Mouse (Mus musculus): ENCODE measurements at regions not wholly inside any gene's neighbourhood (a gene's known extent, or its start where the extent isn't known, plus 50 kb on each side); places are given as distances from the start of the nearest gene placed in this dataset.
"Not testable (repeated sequence)": the region's sequence is repeated elsewhere in the genome, so short reads cannot be mapped to it uniquely, and the experiment has no call there.

GRCm38 (mm10) chr5:91822844-91823576, 139.9 kb downstream of the Rchy1 start:
- no peak for DNase-seq

DNA sequence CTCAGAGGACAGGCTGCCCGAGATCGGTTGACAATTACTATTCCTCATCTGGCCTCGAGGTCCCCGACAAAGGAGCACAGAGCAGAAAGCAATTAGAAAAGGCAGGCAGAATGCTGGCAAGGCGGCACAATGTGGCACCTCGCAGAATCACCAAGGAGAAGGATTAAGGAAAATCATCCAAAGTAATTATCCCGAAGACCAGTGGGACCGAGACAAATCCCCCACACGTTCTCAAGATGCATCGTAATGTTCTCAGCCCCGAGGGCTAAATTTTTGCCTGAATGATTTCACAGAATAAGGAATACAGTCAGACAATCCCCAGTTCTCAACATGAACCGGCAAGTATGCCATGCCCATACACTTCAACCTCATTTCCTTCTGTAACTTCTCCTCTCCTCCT, 144.1 kb downstream of the Rchy1 start:
- no peak for DNase-seq

GRCm38 (mm10) chr5:91818195-91818594, 144.7 kb downstream of the Rchy1 start:
- DNase-seq = no peak

GRCm38 (mm10) chr5:91816376-91816950, 146.4 kb downstream of the Rchy1 start:
- no peak for DNase-seq

DNA sequence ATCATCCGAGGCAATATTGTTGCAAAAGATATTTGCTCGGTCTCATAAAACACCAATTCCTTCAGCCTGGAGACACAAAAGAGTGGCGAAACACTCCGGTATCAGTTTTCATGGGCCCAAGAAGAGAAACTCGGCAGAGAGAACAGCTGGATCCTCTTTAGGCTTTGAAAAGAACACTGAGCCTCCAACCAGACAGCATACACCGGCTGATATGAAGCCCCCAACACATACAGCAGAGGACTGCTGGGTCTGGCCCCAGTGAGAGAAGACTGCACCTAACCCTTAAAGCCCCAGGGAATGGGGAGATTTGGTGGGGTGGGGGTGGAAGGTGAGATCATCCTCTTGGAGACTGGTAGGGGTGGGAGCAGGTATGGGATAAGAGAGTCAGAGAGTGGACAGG, 147.9 kb downstream of the Rchy1 start:
- DNase-seq = peak; percentile 10

GRCm38 (mm10) chr5:91814417-91814762, 148.5 kb downstream of the Rchy1 start:
- DNase-seq = peak; percentile 47

- no peak for DNase-seq
These were observed 149.1 kb downstream of the Rchy1 start for GRCm38 (mm10) chr5:91813547-91814416.

GRCm38 (mm10) chr5:91807070-91808065, 155.5 kb downstream of the Rchy1 start:
- DNase-seq = peak; percentile 29

DNA sequence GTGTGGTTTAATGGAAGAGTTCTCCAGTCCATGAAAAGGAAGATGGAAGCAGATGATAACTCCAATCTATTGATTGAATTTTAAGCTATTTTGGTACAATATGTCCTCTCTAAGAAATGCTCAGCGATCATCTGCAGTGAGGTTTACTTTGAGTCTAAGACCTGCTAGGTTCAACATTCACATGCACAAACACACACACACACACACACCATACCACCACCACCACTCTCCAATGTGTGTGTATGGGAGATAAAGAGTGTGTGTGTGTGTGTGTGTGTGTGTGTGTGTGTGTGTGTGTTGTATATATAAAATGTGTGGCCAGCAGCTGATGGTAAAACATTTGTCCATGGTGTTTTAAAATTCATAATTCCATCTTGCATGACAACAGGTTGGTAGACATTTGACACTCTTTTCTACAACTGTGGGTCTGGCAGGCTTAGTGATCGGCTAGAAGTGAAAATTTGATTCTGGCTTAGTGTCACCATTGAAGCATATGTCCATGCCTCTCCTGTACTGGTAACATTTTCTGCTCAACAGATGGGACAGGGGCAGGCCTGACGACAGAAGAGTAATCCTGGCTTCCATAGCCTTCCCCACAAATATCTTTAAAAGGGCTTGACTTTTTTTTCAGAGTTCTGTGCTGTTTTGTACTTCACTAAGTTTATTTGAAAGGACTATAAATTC, 161.4 kb downstream of the Rchy1 start:
- no peak for DNase-seq

- DNase-seq = no peak
These were observed 165.5 kb downstream of the Rchy1 start for GRCm38 (mm10) chr5:91797362-91797761.

DNA sequence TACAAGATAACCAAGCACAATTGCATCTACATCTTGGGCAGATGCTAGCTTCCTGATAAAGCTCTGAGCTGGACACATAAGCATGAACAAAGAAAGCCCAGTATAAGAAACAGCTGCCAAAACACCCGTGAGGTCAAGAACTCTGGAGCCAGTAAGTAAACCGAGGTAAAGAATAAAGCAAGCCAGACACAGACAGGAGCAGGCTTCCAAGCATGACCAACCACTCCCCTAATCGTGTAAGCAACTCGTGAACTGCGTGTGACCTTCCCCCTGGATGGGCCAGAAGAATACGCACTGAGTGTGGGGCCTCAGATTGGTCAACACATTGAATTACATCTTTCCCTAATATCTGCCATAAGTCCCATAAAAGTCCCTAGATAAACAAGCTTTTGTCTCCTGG, 170.1 kb downstream of the Rchy1 start:
- no peak for DNase-seq

- DNase-seq = no peak
These were observed 172.5 kb downstream of the Rchy1 start for GRCm38 (mm10) chr5:91790412-91790811.

DNA sequence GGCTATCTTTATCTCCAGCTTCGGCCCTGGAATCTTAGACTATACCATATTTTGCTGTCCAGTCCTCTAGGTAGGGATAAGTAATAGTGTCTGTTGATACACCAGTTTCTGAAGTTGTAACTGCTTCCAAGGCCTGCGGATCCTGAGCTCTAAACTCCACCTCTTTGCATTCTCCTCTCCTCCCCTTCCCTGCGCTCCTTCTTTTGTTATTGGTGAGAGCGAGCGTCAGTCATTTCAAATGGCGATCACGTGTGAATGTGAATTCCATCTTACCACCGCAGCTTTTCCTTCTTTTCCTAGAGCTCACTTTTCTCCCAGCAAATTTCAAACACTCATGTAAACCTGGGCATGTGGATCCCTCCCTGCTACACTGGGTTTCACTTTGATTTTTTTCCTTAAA, 178.9 kb downstream of the Rchy1 start:
- no peak for DNase-seq

- no peak for DNase-seq
These were observed 185.9 kb downstream of the Rchy1 start for GRCm38 (mm10) chr5:91776971-91777370.

GRCm38 (mm10) chr5:91774065-91774464, 188.8 kb downstream of the Rchy1 start:
- no peak for DNase-seq

- no peak for DNase-seq
These were observed 195.0 kb downstream of the Rchy1 start for GRCm38 (mm10) chr5:91767886-91768285.

DNA sequence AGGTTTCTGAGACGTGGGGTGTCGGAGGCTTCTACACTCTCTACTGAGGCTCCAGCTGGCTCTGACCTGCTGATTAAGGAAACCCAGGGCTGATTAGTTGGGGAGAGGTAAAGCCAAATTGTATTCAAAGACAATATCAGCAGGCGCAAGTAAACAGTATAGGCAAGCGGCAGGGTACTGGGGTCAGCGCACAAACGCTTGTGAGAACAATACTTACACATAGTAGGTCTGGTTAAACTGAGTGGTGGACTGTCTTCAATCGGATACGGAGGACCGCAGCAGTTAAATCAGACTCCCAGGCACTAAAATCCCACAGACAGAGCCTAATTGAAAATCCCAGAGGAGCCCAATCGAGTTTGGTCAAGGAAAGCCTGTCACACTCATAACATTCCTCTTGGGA, 195.8 kb downstream of the Rchy1 start:
- DNase-seq = no peak

- DNase-seq = no peak
These were observed 198.2 kb downstream of the Rchy1 start for GRCm38 (mm10) chr5:91764621-91765020.

- no peak for DNase-seq
These were observed 200.3 kb downstream of the Rchy1 start for GRCm38 (mm10) chr5:91762589-91762988.

DNA sequence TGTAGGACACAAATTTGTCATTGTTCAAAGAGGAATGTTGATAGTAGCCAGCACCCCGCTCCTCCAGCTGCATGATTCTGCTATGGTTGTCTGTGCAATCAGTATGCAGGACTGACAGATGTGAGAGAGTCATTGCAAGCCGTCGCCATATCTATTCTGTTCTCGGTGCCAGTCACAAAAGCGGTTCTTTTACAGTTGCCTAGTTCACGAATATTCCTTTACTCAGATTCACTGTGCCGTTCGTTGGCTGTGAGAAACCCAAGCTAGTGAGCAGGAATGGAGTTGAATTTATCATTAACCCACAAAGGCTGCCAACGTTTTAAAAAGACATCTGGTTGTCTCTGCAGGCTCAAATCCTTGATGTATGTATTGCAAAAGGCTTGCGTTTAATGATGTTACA, 206.9 kb downstream of the Rchy1 start:
- DNase-seq = no peak

- DNase-seq = not testable (repeated sequence)
These were observed 210.0 kb downstream of the Rchy1 start for GRCm38 (mm10) chr5:91752846-91753245.

- no peak for DNase-seq
These were observed 211.7 kb downstream of the Rchy1 start for GRCm38 (mm10) chr5:91751168-91751567.
